Mouse (Mus musculus): ENCODE data around the gene Ttc29.

DNA sequence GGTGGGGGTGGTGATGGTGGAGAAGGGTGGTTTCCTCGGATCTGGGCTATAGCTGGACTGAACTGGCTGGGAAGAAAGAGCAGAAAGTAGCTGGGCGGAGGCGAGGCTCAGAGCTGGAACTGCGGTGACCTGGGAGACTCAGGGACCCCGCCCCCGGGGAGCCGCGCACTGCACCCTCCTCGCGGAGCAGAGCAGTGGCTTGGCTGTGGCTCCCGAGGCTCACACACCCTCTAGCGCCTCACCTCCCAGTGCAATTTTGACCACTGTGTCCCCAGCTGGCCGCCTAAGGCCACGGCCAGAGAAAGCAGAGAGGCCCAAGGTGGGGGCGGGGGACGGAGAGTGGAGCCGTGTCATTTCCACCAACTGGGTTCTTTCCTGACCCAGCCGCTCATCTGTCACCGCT, 207.0 kb downstream of the Ttc29 start:
- TF ChIP-seq CTCF (IDR thresholded peaks at IDR 0.05; ENCODE audit: insufficient read depth, low read depth, low read length) = no peak
- TF ChIP-seq POLR2A (IDR thresholded peaks at IDR 0.05; ENCODE audit: insufficient read depth, low read depth, low read length) = no peak
